Mouse (Mus musculus): ENCODE results near the gene Crispld2. TPM values are rescaled to one million over a fixed set of nuclear protein-coding genes. Genes with fewer than 3 reads are reported as not detected.
A peak's percentile ranks its signal among the peaks of the same experiment; 100 is the strongest.

Gene Crispld2
- polyA plus RNA-seq, 1 experiment from 2014 or later, result 1.8 TPM

- Histone ChIP-seq H3K27ac (replicated peaks in 1 of 2; ENCODE audit: control insufficient read depth in 1 of 2, insufficient read depth in 1 of 2, low read depth in 2 of 2, low read length in 2 of 2) (no peak overlapping the region), H3K4me3 (ENCODE audit: control insufficient read depth in 1 of 2, insufficient read depth in 1 of 2, low read depth in 1 of 2, low read length in 2 of 2) (no peak overlapping the region), H3K4me1 (ENCODE audit: control insufficient read depth in 2 of 2, insufficient read depth in 2 of 2, low read length in 2 of 2) (no peaks in the 10 kb centered on the region), H3K36me3 (ENCODE audit: control insufficient read depth, insufficient read depth, low read length) (no peaks in the 10 kb centered on the region), H3K9me3 (ENCODE audit: control insufficient read depth, low read length) (no peaks in the 10 kb centered on the region), H3K27me3 (ENCODE audit: control insufficient read depth, insufficient read depth, low read length) (no peaks in the 10 kb centered on the region), H3K9ac (ENCODE audit: low read length) (no peak overlapping the region), H3K4me2 (ENCODE audit: low read length) (no peak overlapping the region)
- 61% methylated on average over 11 of the region's 11 CpGs for WGBS
- no peak for ATAC-seq (ENCODE audit: insufficient number of reproducible peaks, insufficient read depth, low FRiP score, low read depth)
Observed at GRCm38 (mm10) chr8:119978770-119979381, 13.4 kb upstream of the Crispld2 start.

DNA sequence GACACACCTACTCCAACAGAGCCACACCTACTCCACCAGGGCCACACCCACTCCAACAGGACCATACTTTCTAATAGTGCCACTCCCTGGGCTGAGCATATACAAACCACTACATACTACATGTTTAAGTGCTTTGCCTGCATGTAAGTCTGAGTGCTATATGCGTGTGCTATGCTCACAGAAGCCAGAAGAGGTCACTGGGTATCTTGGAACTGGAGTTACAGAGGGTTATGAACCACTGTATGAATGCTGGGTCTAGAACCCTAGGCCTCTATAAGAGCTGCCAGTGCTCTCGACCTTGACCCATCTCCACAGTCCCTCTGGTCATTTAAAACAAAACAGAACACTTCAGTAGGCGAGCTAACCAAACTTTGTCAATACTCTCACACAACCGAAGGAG lies 11.0 kb upstream of the Crispld2 start:
- Histone ChIP-seq H3K9me3 (ENCODE audit: control insufficient read depth, low read length) (no peaks in the 10 kb centered on the region), H3K27ac (replicated peaks in 1 of 2; ENCODE audit: control insufficient read depth in 1 of 2, insufficient read depth in 1 of 2, low read depth in 2 of 2, low read length in 2 of 2) (no peak overlapping the region), H3K4me3 (ENCODE audit: control insufficient read depth in 1 of 2, insufficient read depth in 1 of 2, low read depth in 1 of 2, low read length in 2 of 2) (no peak overlapping the region), H3K9ac (ENCODE audit: low read length) (no peak overlapping the region), H3K27me3 (ENCODE audit: control insufficient read depth, insufficient read depth, low read length) (no peaks in the 10 kb centered on the region), H3K4me1 (ENCODE audit: control insufficient read depth in 2 of 2, insufficient read depth in 2 of 2, low read length in 2 of 2) (no peaks in the 10 kb centered on the region), H3K36me3 (ENCODE audit: control insufficient read depth, insufficient read depth, low read length) (no peaks in the 10 kb centered on the region), H3K4me2 (ENCODE audit: low read length) (no peak overlapping the region)
- ATAC-seq (ENCODE audit: insufficient number of reproducible peaks, insufficient read depth, low FRiP score, low read depth), result no peak
- 76% methylated on average over 4 of the region's 4 CpGs for whole genome bisulfite sequencing

GRCm38 (mm10) chr8:119984085-119984484 lies 8.2 kb upstream of the Crispld2 start:
- ATAC-seq (ENCODE audit: insufficient number of reproducible peaks, insufficient read depth, low FRiP score, low read depth), result no peak
- Histone ChIP-seq H3K9ac (ENCODE audit: low read length) (no peak overlapping the region), H3K4me1 (ENCODE audit: control insufficient read depth in 2 of 2, insufficient read depth in 2 of 2, low read length in 2 of 2) (peaks cover 8 to 13% of the 10 kb centered on the region in 2 experiments), H3K4me3 (ENCODE audit: control insufficient read depth in 1 of 2, insufficient read depth in 1 of 2, low read depth in 1 of 2, low read length in 2 of 2) (no peak overlapping the region), H3K9me3 (ENCODE audit: control insufficient read depth, low read length) (no peaks in the 10 kb centered on the region), H3K4me2 (ENCODE audit: low read length) (no peak overlapping the region), H3K36me3 (ENCODE audit: control insufficient read depth, insufficient read depth, low read length) (no peaks in the 10 kb centered on the region), H3K27ac (replicated peaks in 1 of 2; ENCODE audit: control insufficient read depth in 1 of 2, insufficient read depth in 1 of 2, low read depth in 2 of 2, low read length in 2 of 2) (no peak overlapping the region), H3K27me3 (ENCODE audit: control insufficient read depth, insufficient read depth, low read length) (no peaks in the 10 kb centered on the region)

GRCm38 (mm10) chr8:119986174-119986573 lies 6.1 kb upstream of the Crispld2 start:
- Histone ChIP-seq H3K4me2 (ENCODE audit: low read length) (no peak overlapping the region), H3K4me3 (ENCODE audit: control insufficient read depth in 1 of 2, insufficient read depth in 1 of 2, low read depth in 1 of 2, low read length in 2 of 2) (no peak overlapping the region), H3K9me3 (ENCODE audit: control insufficient read depth, low read length) (no peaks in the 10 kb centered on the region), H3K27me3 (ENCODE audit: control insufficient read depth, insufficient read depth, low read length) (peaks cover 9% of the 10 kb centered on the region), H3K36me3 (ENCODE audit: control insufficient read depth, insufficient read depth, low read length) (no peaks in the 10 kb centered on the region), H3K27ac (replicated peaks in 1 of 2; ENCODE audit: control insufficient read depth in 1 of 2, insufficient read depth in 1 of 2, low read depth in 2 of 2, low read length in 2 of 2) (no peak overlapping the region), H3K4me1 (ENCODE audit: control insufficient read depth in 2 of 2, insufficient read depth in 2 of 2, low read length in 2 of 2) (peaks cover 8 to 13% of the 10 kb centered on the region in 2 experiments), H3K9ac (ENCODE audit: low read length) (no peak overlapping the region)
- 58% methylated on average over 5 of the region's 5 CpGs for WGBS
- no peak for ATAC-seq (ENCODE audit: insufficient number of reproducible peaks, insufficient read depth, low FRiP score, low read depth)

GRCm38 (mm10) chr8:119988087-119988486 lies 4.2 kb upstream of the Crispld2 start:
- ATAC-seq (ENCODE audit: insufficient number of reproducible peaks, insufficient read depth, low FRiP score, low read depth), result peak; percentile 51
- H3K27ac ChIP-seq (replicated peaks in 1 of 2; ENCODE audit: control insufficient read depth in 1 of 2, insufficient read depth in 1 of 2, low read depth in 2 of 2, low read length in 2 of 2), result peak overlapping the region in 1 of 2 experiments; percentile 44; a peak in 1 of 4 replicates
- no peak overlapping the region for H3K4me3 ChIP-seq (ENCODE audit: control insufficient read depth in 1 of 2, insufficient read depth in 1 of 2, low read depth in 1 of 2, low read length in 2 of 2)
- no peaks in the 10 kb centered on the region for H3K36me3 ChIP-seq (ENCODE audit: control insufficient read depth, insufficient read depth, low read length)
- peaks cover 28% of the 10 kb centered on the region for H3K27me3 ChIP-seq (ENCODE audit: control insufficient read depth, insufficient read depth, low read length)
- H3K4me1 ChIP-seq (ENCODE audit: control insufficient read depth in 2 of 2, insufficient read depth in 2 of 2, low read length in 2 of 2), result peaks cover 14 to 16% of the 10 kb centered on the region in 2 experiments
- H3K4me2 ChIP-seq (ENCODE audit: low read length), result peak overlapping the region; percentile 48
- 15% methylated on average over 15 of the region's 15 CpGs for WGBS
- H3K9ac ChIP-seq (ENCODE audit: low read length), result peak overlapping the region; percentile 34; the same call in 1 of the 2 replicates
- H3K9me3 ChIP-seq (ENCODE audit: control insufficient read depth, low read length), result no peaks in the 10 kb centered on the region

- no peak overlapping the region for H3K27ac ChIP-seq (replicated peaks in 1 of 2; ENCODE audit: control insufficient read depth in 1 of 2, insufficient read depth in 1 of 2, low read depth in 2 of 2, low read length in 2 of 2)
- WGBS, result 64% methylated on average over 7 of the region's 7 CpGs
- H3K9me3 ChIP-seq (ENCODE audit: control insufficient read depth, low read length), result no peaks in the 10 kb centered on the region
- H3K4me1 ChIP-seq (ENCODE audit: control insufficient read depth in 2 of 2, insufficient read depth in 2 of 2, low read length in 2 of 2), result peaks cover 3 to 6% of the 10 kb centered on the region in 2 experiments; a peak in 3 of 4 replicates
- H3K4me2 ChIP-seq (ENCODE audit: low read length), result no peak overlapping the region
- ATAC-seq (ENCODE audit: insufficient number of reproducible peaks, insufficient read depth, low FRiP score, low read depth), result no peak
- H3K9ac ChIP-seq (ENCODE audit: low read length), result no peak overlapping the region
- no peaks in the 10 kb centered on the region for H3K36me3 ChIP-seq (ENCODE audit: control insufficient read depth, insufficient read depth, low read length)
- H3K27me3 ChIP-seq (ENCODE audit: control insufficient read depth, insufficient read depth, low read length), result peaks cover 42% of the 10 kb centered on the region
- H3K4me3 ChIP-seq (ENCODE audit: control insufficient read depth in 1 of 2, insufficient read depth in 1 of 2, low read depth in 1 of 2, low read length in 2 of 2), result no peak overlapping the region
Observed at GRCm38 (mm10) chr8:119994114-119994513, 1.9 kb downstream of the Crispld2 start.

- Histone ChIP-seq H3K27ac (replicated peaks in 1 of 2; ENCODE audit: control insufficient read depth in 1 of 2, insufficient read depth in 1 of 2, low read depth in 2 of 2, low read length in 2 of 2) (no peak overlapping the region), H3K4me1 (ENCODE audit: control insufficient read depth in 2 of 2, insufficient read depth in 2 of 2, low read length in 2 of 2) (peaks cover 3 to 6% of the 10 kb centered on the region in 2 experiments; a peak in 3 of 4 replicates), H3K36me3 (ENCODE audit: control insufficient read depth, insufficient read depth, low read length) (no peaks in the 10 kb centered on the region), H3K9me3 (ENCODE audit: control insufficient read depth, low read length) (no peaks in the 10 kb centered on the region), H3K27me3 (ENCODE audit: control insufficient read depth, insufficient read depth, low read length) (peaks cover 42% of the 10 kb centered on the region), H3K4me3 (ENCODE audit: control insufficient read depth in 1 of 2, insufficient read depth in 1 of 2, low read depth in 1 of 2, low read length in 2 of 2) (no peak overlapping the region), H3K4me2 (ENCODE audit: low read length) (no peak overlapping the region), H3K9ac (ENCODE audit: low read length) (no peak overlapping the region)
- no peak for ATAC-seq (ENCODE audit: insufficient number of reproducible peaks, insufficient read depth, low FRiP score, low read depth)
- WGBS, result 35% methylated on average over 6 of the region's 6 CpGs
Observed at GRCm38 (mm10) chr8:119994556-119994955, 2.3 kb downstream of the Crispld2 start.

DNA sequence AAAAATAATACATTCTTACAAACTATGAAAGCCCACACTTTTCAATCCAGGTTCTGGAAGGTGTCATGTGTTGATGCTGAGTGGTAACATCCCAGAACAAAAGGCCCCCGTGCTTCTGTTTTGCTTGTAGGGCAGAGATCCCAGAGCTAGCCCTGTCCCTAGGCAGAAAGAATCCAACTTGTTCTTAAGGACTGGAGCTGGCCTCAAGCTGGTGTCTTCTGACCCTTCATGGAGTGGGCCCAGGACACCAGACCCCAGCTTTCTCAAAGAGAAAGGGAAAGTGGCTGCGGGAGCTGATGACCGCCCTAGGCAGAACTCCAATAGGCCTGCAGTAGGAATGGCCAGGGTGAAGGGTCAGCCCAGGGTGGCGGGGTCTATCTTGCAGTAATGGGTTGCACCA lies 5.0 kb downstream of the Crispld2 start:
- no peak overlapping the region for H3K4me3 ChIP-seq (ENCODE audit: control insufficient read depth in 1 of 2, insufficient read depth in 1 of 2, low read depth in 1 of 2, low read length in 2 of 2)
- H3K27ac ChIP-seq (replicated peaks in 1 of 2; ENCODE audit: control insufficient read depth in 1 of 2, insufficient read depth in 1 of 2, low read depth in 2 of 2, low read length in 2 of 2), result no peak overlapping the region
- ATAC-seq (ENCODE audit: insufficient number of reproducible peaks, insufficient read depth, low FRiP score, low read depth), result no peak
- H3K9me3 ChIP-seq (ENCODE audit: control insufficient read depth, low read length), result no peaks in the 10 kb centered on the region
- 81% methylated on average over 4 of the region's 4 CpGs for WGBS
- H3K36me3 ChIP-seq (ENCODE audit: control insufficient read depth, insufficient read depth, low read length), result no peaks in the 10 kb centered on the region
- no peak overlapping the region for H3K4me2 ChIP-seq (ENCODE audit: low read length)
- H3K27me3 ChIP-seq (ENCODE audit: control insufficient read depth, insufficient read depth, low read length), result peaks cover 23% of the 10 kb centered on the region
- no peak overlapping the region for H3K9ac ChIP-seq (ENCODE audit: low read length)
- H3K4me1 ChIP-seq (ENCODE audit: control insufficient read depth in 2 of 2, insufficient read depth in 2 of 2, low read length in 2 of 2), result peaks cover 0 to 5% of the 10 kb centered on the region in 2 experiments; a peak in 2 of 4 replicates
